Mouse (Mus musculus) liver, postnatal 0 days (tissue): ENCODE results near the gene Amdhd1. TPM values are rescaled to one million over a fixed set of nuclear protein-coding genes. Genes with fewer than 3 reads are reported as not detected.
A peak's percentile ranks its signal among the peaks of the same experiment; 100 is the strongest.
"Not testable (repeated sequence)": the region's sequence is repeated elsewhere in the genome, so short reads cannot be mapped to it uniquely, and the experiment has no call there.

Experiments
- ATAC-seq: fragments of 200-750 bp; cut with Nextera tagmentation; 2 replicates; pipeline ENCODE4 v1.8.0; 2017; ENCODE audit warnings: mild to moderate bottlenecking, moderate library complexity
- DNase-seq: peaks from one replicate; pipeline ENCODE4 v3.0.0-alpha.2; 2016
- H3K27ac ChIP-seq: fragments of 300-500 bp; sonication (generic); 2 replicates; pipeline ENCODE4 v1.5.1; 2014; ENCODE audit warnings: antibody characterized with exemption, moderate library complexity, mild to moderate bottlenecking, low read depth
- H3K27me3 ChIP-seq: fragments of 300-500 bp; sonication (generic); 2 replicates; pipeline ENCODE4 v1.6.1; 2014; ENCODE audit warnings: low read length, control low read depth, mixed read lengths; ENCODE audit not compliant: insufficient read depth
- H3K36me3 ChIP-seq: fragments of 300-500 bp; sonication (generic); replicated peaks from 2 replicates; pipeline ENCODE4 v1.6.1; 2014; ENCODE audit warnings: mild to moderate bottlenecking, control low read depth, low read length, moderate library complexity, mixed read lengths; ENCODE audit not compliant: insufficient read depth
- H3K4me1 ChIP-seq: fragments of 300-500 bp; sonication (generic); 2 replicates; pipeline ENCODE4 v1.6.1; 2014; ENCODE audit warnings: antibody characterized with exemption, mild to moderate bottlenecking, control low read depth; ENCODE audit not compliant: insufficient read depth
- H3K4me2 ChIP-seq: fragments of 300-500 bp; sonication (generic); 2 replicates; pipeline ENCODE4 v1.6.1; 2014; ENCODE audit warnings: low read depth, mild to moderate bottlenecking, low read length, moderate library complexity, mixed read lengths
- H3K4me3 ChIP-seq: fragments of 300-500 bp; sonication (generic); 2 replicates; pipeline ENCODE4 v1.5.1; 2014; ENCODE audit warnings: low read depth, low read length
- H3K9ac ChIP-seq: fragments of 300-500 bp; sonication (generic); replicated peaks from 2 replicates; pipeline ENCODE4 v1.6.1; 2014; ENCODE audit warnings: mild to moderate bottlenecking, moderate library complexity
- H3K9me3 ChIP-seq: fragments of 300-500 bp; sonication (generic); 2 replicates; pipeline ENCODE4 v1.6.1; 2016; ENCODE audit warnings: mild to moderate bottlenecking, control low read depth, low read length, mixed read lengths
- CTCF ChIP-seq: sonication (generic); IDR thresholded peaks from 2 replicates; pipeline ENCODE4 v1.5.1; 2016; ENCODE audit warnings: antibody characterized with exemption, low read depth
- EP300 ChIP-seq: IDR thresholded peaks from 2 replicates; pipeline ENCODE4 v1.6.1; 2016; ENCODE audit warnings: antibody characterized with exemption, low read depth, mild to moderate bottlenecking
- WGBS: fragments of 180-500 bp; shearing (Covaris S2); extraction: QIAGEN DNeasy Blood & Tissue Kit; methylation state at CpG from one replicate; pipeline ENCODE4 v1.1.7; 2014; ENCODE audit not compliant: insufficient replicate concordance; 5-methylcytosine and 5-hydroxymethylcytosine counted together
- polyA plus RNA-seq: library from polyadenylated mRNA; unstranded; fragments of >200 nt; fragmentation: Nextera tagmentation; extraction: Ambion mirVana; gene quantifications from 2 replicates; pipeline ENCODE4 v1.2.1, GENCODE M21; 2015

Gene Amdhd1
- polyA plus RNA-seq, 1 experiment from 2014 or later, result 80.3 TPM

GRCm38 (mm10) chr10:93572209-93572608 lies 32.4 kb upstream of the Amdhd1 start:
- no peak for ATAC-seq

GRCm38 (mm10) chr10:93568671-93569070 lies 28.8 kb upstream of the Amdhd1 start:
- no peaks in the 10 kb centered on the region for H3K4me1 ChIP-seq
- no peak overlapping the region for H3K4me3 ChIP-seq
- no peaks in the 10 kb centered on the region for H3K27me3 ChIP-seq
- TF ChIP-seq EP300 (no peak), CTCF (no peak)
- no peaks in the 10 kb centered on the region for H3K36me3 ChIP-seq
- ATAC-seq (no peak), DNase-seq (no peak)
- no peak overlapping the region for H3K27ac ChIP-seq
- no peak overlapping the region for H3K9ac ChIP-seq
- no peaks in the 10 kb centered on the region for H3K9me3 ChIP-seq
- WGBS, result 78% methylated on average over 6 of the region's 6 CpGs
- no peak overlapping the region for H3K4me2 ChIP-seq

More at GRCm38 (mm10) chr10:93572209-93572608, 32.4 kb upstream of the Amdhd1 start:
- TF ChIP-seq EP300, result no peak
- TF ChIP-seq CTCF, result 0 out of 2 replicates have a peak, but pooled peaks have one; percentile 33
- Histone ChIP-seq H3K36me3 (no peaks in the 10 kb centered on the region), H3K4me3 (no peak overlapping the region), H3K9me3 (no peaks in the 10 kb centered on the region), H3K27me3 (no peaks in the 10 kb centered on the region), H3K9ac (no peak overlapping the region), H3K4me1 (no peaks in the 10 kb centered on the region), H3K4me2 (no peak overlapping the region), H3K27ac (no peak overlapping the region)
- WGBS, result 72% methylated on average over 2 of the region's 2 CpGs
- no peak for DNase-seq

GRCm38 (mm10) chr10:93567841-93568566 lies 28.2 kb upstream of the Amdhd1 start:
- TF ChIP-seq CTCF (no peak; the same call in 1 of the 2 replicates), EP300 (no peak)
- Histone ChIP-seq H3K27me3 (no peaks in the 10 kb centered on the region), H3K9ac (no peak overlapping the region), H3K4me2 (no peak overlapping the region), H3K4me3 (no peak overlapping the region), H3K27ac (no peak overlapping the region), H3K36me3 (no peaks in the 10 kb centered on the region), H3K4me1 (no peaks in the 10 kb centered on the region), H3K9me3 (no peaks in the 10 kb centered on the region)
- ATAC-seq, result no peak
- WGBS, result 77% methylated on average over 11 of the region's 11 CpGs
- DNase-seq, result no peak

DNA sequence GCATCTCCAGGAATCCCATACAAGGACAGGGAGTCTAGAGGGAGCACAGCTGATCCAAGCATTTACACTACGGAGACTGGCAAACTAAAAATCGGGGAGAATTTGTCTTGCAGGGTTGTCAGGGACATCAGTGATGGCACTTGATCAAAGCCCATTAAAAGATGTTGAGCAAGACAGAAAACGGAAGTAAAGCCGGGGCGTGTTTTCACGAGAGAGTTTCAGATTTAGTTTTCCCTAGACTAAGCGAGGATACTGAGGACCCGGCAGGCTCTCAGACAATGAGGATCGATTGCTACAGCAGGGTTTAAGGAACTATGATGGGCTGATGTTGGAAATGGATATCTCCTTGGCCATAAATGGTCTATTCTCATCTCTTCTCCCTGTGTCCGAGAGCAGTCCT lies 27.2 kb upstream of the Amdhd1 start:
- ATAC-seq, result no peak
- Histone ChIP-seq H3K27ac (no peak overlapping the region), H3K4me2 (no peak overlapping the region), H3K27me3 (no peaks in the 10 kb centered on the region), H3K9me3 (no peaks in the 10 kb centered on the region), H3K4me3 (no peak overlapping the region), H3K4me1 (no peaks in the 10 kb centered on the region), H3K36me3 (no peaks in the 10 kb centered on the region), H3K9ac (no peak overlapping the region)
- no peak for DNase-seq
- TF ChIP-seq EP300 (no peak), CTCF (no peak)
- WGBS, result 81% methylated on average over 10 of the region's 10 CpGs

DNA sequence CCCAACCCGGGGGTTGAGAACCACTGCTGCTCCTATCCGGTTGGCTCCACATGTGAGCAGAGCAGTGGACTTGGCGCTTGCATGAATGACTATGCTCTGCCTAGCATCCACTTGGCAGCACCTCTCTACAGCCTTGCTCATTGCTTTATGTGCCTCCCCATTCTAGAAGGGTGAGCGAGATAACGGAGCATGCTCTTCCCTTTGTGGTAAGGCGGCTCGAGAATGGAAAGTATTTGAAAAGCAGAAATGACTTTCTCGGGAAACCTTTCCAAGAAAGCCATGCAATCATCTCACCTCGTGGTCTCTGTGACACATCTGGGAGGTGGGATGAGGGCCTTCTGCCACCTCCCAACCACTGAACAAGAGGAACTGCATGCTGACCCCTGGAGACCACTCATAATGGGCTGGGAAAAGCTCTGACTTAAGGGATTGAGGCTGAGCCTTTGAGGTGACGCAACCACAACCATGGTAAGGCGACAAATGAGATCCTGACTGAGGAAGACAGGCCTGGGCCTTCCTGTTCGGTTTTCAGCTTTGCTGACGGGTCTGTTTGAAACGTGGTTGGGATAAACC lies 24.8 kb upstream of the Amdhd1 start:
- 59% methylated on average over 14 of the region's 14 CpGs for WGBS
- Histone ChIP-seq H3K27ac (no peak overlapping the region), H3K4me2 (no peak overlapping the region), H3K4me3 (no peak overlapping the region), H3K4me1 (no peaks in the 10 kb centered on the region), H3K9me3 (no peaks in the 10 kb centered on the region), H3K9ac (no peak overlapping the region), H3K36me3 (no peaks in the 10 kb centered on the region), H3K27me3 (no peaks in the 10 kb centered on the region)
- no peak for ATAC-seq
- no peak for TF ChIP-seq EP300
- no peak for TF ChIP-seq CTCF
- no peak for DNase-seq

DNA sequence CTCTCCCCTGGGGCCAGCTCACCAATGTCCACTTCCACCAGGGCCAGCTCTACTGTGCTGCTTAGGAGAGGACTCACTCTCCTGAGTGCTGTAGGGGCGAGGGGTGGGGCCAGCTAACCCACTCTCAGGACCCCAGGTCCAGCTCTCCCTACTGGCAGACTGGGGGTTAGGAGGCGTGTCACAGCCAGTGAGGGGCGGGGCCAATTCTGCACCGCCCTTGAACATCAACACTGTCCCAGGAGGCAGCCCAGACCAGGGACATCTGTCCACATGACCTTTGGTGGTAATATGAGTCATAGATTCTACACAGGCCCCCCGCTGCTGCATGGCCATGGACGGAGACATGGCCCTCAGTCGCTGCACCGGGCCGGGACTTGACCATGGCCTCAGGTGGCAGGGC lies 20.0 kb upstream of the Amdhd1 start:
- TF ChIP-seq CTCF, result no peak
- TF ChIP-seq EP300, result no peak
- DNase-seq, result peak; percentile 42
- no peak overlapping the region for H3K27ac ChIP-seq
- H3K4me3 ChIP-seq, result no peak overlapping the region
- WGBS, result 59% methylated on average over 9 of the region's 9 CpGs
- H3K9me3 ChIP-seq, result no peaks in the 10 kb centered on the region
- ATAC-seq, result peak; percentile 80
- H3K4me2 ChIP-seq, result no peak overlapping the region
- H3K27me3 ChIP-seq, result no peaks in the 10 kb centered on the region
- H3K9ac ChIP-seq, result no peak overlapping the region
- no peaks in the 10 kb centered on the region for H3K36me3 ChIP-seq
- H3K4me1 ChIP-seq, result no peaks in the 10 kb centered on the region

- DNase-seq, H3K36me3 ChIP-seq, H3K9me3 ChIP-seq, ATAC-seq, H3K27me3 ChIP-seq, H3K4me3 ChIP-seq, H3K4me1 ChIP-seq, H3K9ac ChIP-seq, H3K27ac ChIP-seq, H3K4me2 ChIP-seq: not testable (repeated sequence)
- 48% methylated on average over 2 of the region's 2 CpGs for WGBS
These were observed 18.1 kb upstream of the Amdhd1 start for GRCm38 (mm10) chr10:93557971-93558370.
